Mouse (Mus musculus) embryonic fibroblast, embryonic 13.5 days (primary cell): Measurements from ENCODE around the gene Ush2a.

ENCODE experiments used
- CTCF ChIP-seq: IDR thresholded peaks from 2 replicates; pipeline ENCODE4 v1.5.1; 2011; ENCODE audit warnings: mild to moderate bottlenecking, control low read depth, low read length, moderate library complexity, borderline replicate concordance; ENCODE audit not compliant: insufficient read depth
- POLR2A ChIP-seq: IDR thresholded peaks from 2 replicates; pipeline ENCODE4 v1.6.1; 2011; ENCODE audit warnings: low read depth, mild to moderate bottlenecking, control low read depth, low read length, moderate library complexity

- TF ChIP-seq CTCF (no peak), POLR2A (no peak)
Observed at GRCm38 (mm10) chr1:188686362-188686761, 424.5 kb downstream of the Ush2a start.
